Mouse (Mus musculus) brain, embryonic 14.5 days (tissue): ENCODE measurements at regions not wholly inside any gene's neighbourhood (a gene's known extent, or its start where the extent isn't known, plus 50 kb on each side); places are given as distances from the start of the nearest gene placed in this dataset.

Experiments
- CTCF ChIP-seq: fragments of 200-500 bp; IDR thresholded peaks from 2 replicates; pipeline ENCODE4 v1.5.1; 2012; ENCODE audit warnings: inconsistent platforms, mild to moderate bottlenecking, moderate library complexity, borderline replicate concordance; ENCODE audit not compliant: insufficient read depth, insufficient read length; ENCODE audit errors: extremely low read depth
- POLR2A ChIP-seq: fragments of 200-500 bp; IDR thresholded peaks from 2 replicates; pipeline ENCODE4 v1.6.1; 2012; ENCODE audit warnings: mild to moderate bottlenecking, inconsistent platforms, borderline replicate concordance; ENCODE audit not compliant: poor library complexity, insufficient read depth, insufficient read length, severe bottlenecking; ENCODE audit errors: extremely low read depth

DNA sequence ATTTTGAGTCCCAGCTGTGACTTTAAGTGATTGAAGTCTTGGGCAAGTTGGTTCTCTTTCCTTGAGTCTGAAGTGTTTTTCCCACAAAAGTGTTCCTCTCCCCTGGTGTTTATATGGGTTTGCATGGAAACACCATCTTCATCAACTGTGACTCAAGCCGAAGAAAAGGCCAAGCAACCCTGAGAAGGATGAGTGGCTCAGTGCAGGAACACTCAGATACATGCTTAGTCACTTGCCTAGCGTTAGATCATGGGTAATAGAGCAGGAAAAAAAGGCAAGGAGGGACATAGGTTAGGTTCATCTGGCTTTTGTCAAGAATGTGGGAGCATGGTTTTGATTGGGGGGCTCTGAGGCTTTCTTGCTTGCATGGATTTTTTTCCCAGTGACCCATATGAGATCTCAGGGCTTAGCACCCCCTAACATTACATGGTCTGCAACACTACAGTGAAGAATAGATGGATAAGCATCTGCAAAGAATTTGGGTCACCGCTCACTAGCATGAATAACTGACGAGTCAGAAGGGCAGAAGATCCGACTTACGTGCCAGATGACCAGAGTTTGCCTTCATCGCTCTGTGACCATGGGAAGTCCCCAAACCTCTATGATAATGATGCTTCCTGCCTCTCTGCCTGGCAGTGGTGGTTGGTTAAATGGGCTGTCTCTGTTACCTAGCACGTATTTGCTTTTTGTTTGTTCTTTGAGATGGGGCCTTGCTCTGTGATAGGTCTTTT is 56.4 kb downstream of the Gm10320 start:
- no peak for TF ChIP-seq CTCF
- no peak for TF ChIP-seq POLR2A
